Comparison of ENCODE assay signal across 11 mouse cellular contexts in the genomic region with DNA sequence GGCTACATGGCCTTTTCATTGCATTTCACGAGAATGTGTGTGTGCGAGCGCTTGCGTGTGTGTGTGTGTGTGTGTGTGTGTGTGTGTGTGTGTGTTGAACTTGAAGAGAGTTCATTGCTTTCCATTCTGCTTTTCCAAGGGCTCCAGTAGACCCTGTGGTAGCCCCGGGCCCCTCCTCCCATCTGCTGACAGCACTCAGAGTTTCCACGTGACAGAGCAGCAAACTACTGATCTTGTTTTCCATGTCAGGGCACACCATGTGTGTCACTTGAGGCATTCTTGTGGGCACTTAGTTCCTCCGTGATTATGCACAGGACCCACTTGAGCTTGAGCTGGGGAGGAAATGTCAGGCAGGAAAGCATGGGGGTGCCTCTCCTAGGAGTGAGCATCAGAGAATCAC.
A peak's percentile ranks its signal among the peaks of the same experiment; 100 is the strongest.
DNase-seq lines count a peak whose midpoint lies in the region; ATAC-seq lines count a peak whose summit lies in the region.
"Had no signal": no experiment of that assay in that cellular context is flagged by ENCODE, and none has a peak within 500 bp of the region (broad histone marks: within the 10 kb centered on the region; RNA-seq: fewer than 3 reads in every experiment).

No protein-coding gene starts in this region.

- DNase-seq in hindbrain, embryonic 10.5 days (ENCODE audit: low spot score), result peak; percentile 31
- no peak for DNase-seq in hindbrain, embryonic 14.5 days (ENCODE audit: low spot score)
- DNase-seq in Muller cell, postnatal 12 days (ENCODE audit: inconsistent ontology term), result peak; percentile 56
- peak; percentile 50 to 78 for DNase-seq in lung, postnatal 4 days
- DNase-seq in spleen, postnatal 10 days (ENCODE audit: low spot score in 2 of 2), result no peak
- DNase-seq in cerebellum, adult 8-10 months, result no peak
- no peak for DNase-seq in gastrocnemius, postnatal 36 days
- DNase-seq: cerebellum, adult 2 months; liver, embryonic 13.5 days had no signal

- WGBS in hindbrain, embryonic 10.5 days, result 69% methylated on average over 7 of the region's 7 CpGs
- 52% methylated on average over 7 of the region's 7 CpGs for WGBS in hindbrain, embryonic 14.5 days
- 40% methylated on average over 7 of the region's 7 CpGs for WGBS in forebrain, embryonic 16.5 days

- no peak for ATAC-seq in hindbrain, embryonic 14.5 days (ENCODE audit: low FRiP score)
- ATAC-seq in forebrain, embryonic 16.5 days, result no peak
- ATAC-seq: Patski had no signal

- intact Hi-C loops in gastrocnemius, postnatal 36 days (cut with DNase I), result no loop called here

- no peaks in the 10 kb centered on the region for H3K9me3 ChIP-seq in hindbrain, embryonic 10.5 days
- H3K9me3 ChIP-seq in hindbrain, embryonic 14.5 days (ENCODE audit: control insufficient read depth, low read length), result no peaks in the 10 kb centered on the region
- H3K9me3 ChIP-seq in forebrain, embryonic 16.5 days (ENCODE audit: control insufficient read depth, low read length), result no peaks in the 10 kb centered on the region
- H3K9me3 ChIP-seq: liver, embryonic 13.5 days had no signal

- no peaks in the 10 kb centered on the region for H3K27me3 ChIP-seq in hindbrain, embryonic 10.5 days (ENCODE audit: insufficient read depth, poor library complexity, severe bottlenecking)
- no peaks in the 10 kb centered on the region for H3K27me3 ChIP-seq in hindbrain, embryonic 14.5 days (ENCODE audit: control insufficient read depth, insufficient read depth, low read length)
- H3K27me3 ChIP-seq in forebrain, embryonic 16.5 days (replicated peaks; ENCODE audit: control insufficient read depth, insufficient read depth, low read length), result no peaks in the 10 kb centered on the region
- H3K27me3 ChIP-seq: liver, embryonic 13.5 days; Patski had no signal

- H3K27ac ChIP-seq in hindbrain, embryonic 10.5 days, result peak overlapping the region; percentile 13; the same call in 1 of the 2 replicates
- H3K27ac ChIP-seq in hindbrain, embryonic 14.5 days, result no peak overlapping the region
- H3K27ac ChIP-seq in forebrain, embryonic 16.5 days (ENCODE audit: low read length), result peak overlapping the region; percentile 93; the same call in 1 of the 2 replicates
- H3K27ac ChIP-seq: liver, embryonic 13.5 days had no signal

- H3K4me2 ChIP-seq in hindbrain, embryonic 14.5 days (replicated peaks), result no peak overlapping the region
- H3K4me2 ChIP-seq in forebrain, embryonic 16.5 days (ENCODE audit: low read length), result no peak overlapping the region
- H3K4me2 ChIP-seq: liver, embryonic 13.5 days had no signal

- H3K9ac ChIP-seq in hindbrain, embryonic 14.5 days, result no peak overlapping the region
- H3K9ac ChIP-seq in forebrain, embryonic 16.5 days (replicated peaks; ENCODE audit: low read depth, low read length), result no peak overlapping the region; the same call in 1 of the 2 replicates
- H3K9ac ChIP-seq: liver, embryonic 13.5 days had no signal

- H3K4me1 ChIP-seq in hindbrain, embryonic 10.5 days (replicated peaks), result peaks cover 69% of the 10 kb centered on the region
- H3K4me1 ChIP-seq in hindbrain, embryonic 14.5 days (replicated peaks; ENCODE audit: control insufficient read depth, insufficient read depth, low read length), result peaks cover 67% of the 10 kb centered on the region
- peaks cover 75% of the 10 kb centered on the region for H3K4me1 ChIP-seq in forebrain, embryonic 16.5 days (replicated peaks; ENCODE audit: control insufficient read depth, insufficient read depth, low read length)

- no peaks in the 10 kb centered on the region for H3K36me3 ChIP-seq in hindbrain, embryonic 10.5 days
- H3K36me3 ChIP-seq in hindbrain, embryonic 14.5 days (replicated peaks; ENCODE audit: control insufficient read depth, insufficient read depth), result no peaks in the 10 kb centered on the region
- H3K36me3 ChIP-seq in forebrain, embryonic 16.5 days (ENCODE audit: control insufficient read depth, insufficient read depth), result no peaks in the 10 kb centered on the region
- H3K36me3 ChIP-seq: liver, embryonic 13.5 days had no signal

- no peak overlapping the region for H3K4me3 ChIP-seq in hindbrain, embryonic 10.5 days
- H3K4me3 ChIP-seq in hindbrain, embryonic 14.5 days (replicated peaks; ENCODE audit: low read length), result no peak overlapping the region
- no peak overlapping the region for H3K4me3 ChIP-seq in forebrain, embryonic 16.5 days (replicated peaks; ENCODE audit: low read length)
- H3K4me3 ChIP-seq: liver, embryonic 13.5 days had no signal

Comparison
In these comparisons a context has a peak if more than half of its experiments do, and no peak if none do; other contexts are left out.
1. DNase-seq: peak in hindbrain, embryonic 10.5 days (single experiment), Muller cell, postnatal 12 days (single experiment) and lung, postnatal 4 days (2 of 2); none in hindbrain, embryonic 14.5 days (single experiment), spleen, postnatal 10 days (0 of 2), cerebellum, adult 8-10 months (single experiment) and gastrocnemius, postnatal 36 days (0 of 2).